Mouse (Mus musculus) heart, adult 18-20 months (tissue): Measurements from ENCODE around the gene Cd207. TPM values are rescaled to one million over a fixed set of nuclear protein-coding genes. Genes with fewer than 3 reads are reported as not detected.
"Not testable (repeated sequence)": the region's sequence is repeated elsewhere in the genome, so short reads cannot be mapped to it uniquely, and the experiment has no call there.

Source experiments
- DNase-seq, 2 experiments: peaks; one replicate each; pipeline ENCODE4 v3.0.0; 2021 to 2022; ENCODE audit warnings: mixed read lengths in 1 of 2
- total RNA-seq, 2 experiments: library from RNA; stranded (reverse); gene quantifications; 2 replicates each; pipeline ENCODE4 v1.2.3; 2021

The Cd207 gene
- total RNA-seq, 2 experiments from 2014 or later: 0.98 to 1.0 TPM

DNA sequence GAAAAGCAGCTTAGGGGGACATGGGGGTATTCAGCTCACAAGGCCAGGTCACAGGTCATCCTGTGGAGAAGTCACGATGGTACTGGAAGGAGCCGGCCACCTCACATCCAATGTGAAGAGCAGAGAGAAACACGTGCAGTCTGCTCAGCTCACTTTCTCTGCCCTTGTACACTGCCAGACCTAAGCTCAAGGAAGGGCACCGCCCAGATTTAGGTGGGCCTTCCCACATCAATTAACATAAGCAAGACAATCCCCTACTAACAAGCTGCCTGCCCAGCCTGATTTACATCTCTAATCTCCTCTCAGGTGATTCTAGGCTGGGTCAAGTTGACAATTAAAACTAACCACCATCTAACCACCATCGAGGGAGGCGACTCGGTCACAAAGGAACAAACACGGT, 20.3 kb upstream of the Cd207 start:
- DNase-seq: no peak

DNA sequence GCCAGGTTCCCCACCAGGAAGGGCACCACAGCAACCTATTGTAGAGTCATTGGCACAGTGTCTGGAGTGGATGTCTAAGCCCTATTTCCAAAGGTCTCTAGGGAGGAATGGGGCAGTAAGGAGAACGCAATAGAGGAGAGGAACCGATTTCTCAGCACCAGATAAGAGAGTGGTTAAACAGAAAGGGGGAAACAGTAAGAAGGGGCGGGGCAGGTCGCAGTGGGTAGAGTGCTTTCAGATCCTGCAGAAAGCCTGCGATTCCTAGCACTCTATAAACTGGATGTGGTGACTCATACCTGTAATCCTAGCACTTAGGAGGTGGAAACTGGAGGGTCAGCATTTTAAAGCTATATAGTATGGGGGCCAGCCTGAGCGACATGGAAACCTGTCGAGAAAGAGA, 19.0 kb upstream of the Cd207 start:
- DNase-seq: no peak

DNA sequence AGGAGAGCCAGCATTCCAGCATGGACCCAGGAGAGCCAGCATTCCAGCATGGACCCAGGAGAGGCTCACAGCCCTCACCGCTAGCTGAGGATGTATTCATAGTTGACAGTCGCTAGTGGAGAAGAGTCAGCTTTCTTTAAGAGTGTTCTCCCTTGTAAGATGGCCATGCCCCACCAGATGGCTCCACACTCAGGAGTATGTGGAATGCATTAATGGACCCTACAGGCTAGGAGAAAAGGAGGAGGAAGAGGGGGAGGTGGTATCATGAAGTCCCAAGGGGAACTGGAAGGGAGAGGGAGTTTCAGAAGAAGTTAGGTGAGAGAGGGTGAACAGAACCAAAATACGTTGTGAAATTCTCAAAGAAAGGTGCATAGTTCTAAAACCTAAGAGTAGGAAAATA, 18.1 kb upstream of the Cd207 start:
- DNase-seq: no peak

DNA sequence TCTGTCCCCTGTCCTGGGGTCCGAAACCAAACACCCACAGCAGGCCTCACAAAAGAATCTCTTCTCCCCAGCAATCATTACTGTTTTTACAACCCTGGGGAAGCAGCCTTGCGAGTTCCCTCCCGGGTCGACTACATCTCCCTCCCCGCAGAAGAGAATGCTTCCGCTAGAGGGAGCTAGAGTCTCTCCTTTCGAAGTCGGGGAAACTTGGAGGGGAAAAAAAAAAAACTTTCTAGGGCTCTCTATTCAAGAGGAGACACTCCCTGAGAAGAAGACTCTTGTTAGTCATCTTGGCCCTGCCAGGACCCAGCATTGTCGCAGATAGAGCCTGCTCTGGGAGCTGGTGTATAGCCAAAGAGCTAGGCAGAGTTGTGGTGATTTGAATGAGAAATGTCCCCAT, 16.2 kb upstream of the Cd207 start:
- DNase-seq: peak; percentile 45 to 75

DNA sequence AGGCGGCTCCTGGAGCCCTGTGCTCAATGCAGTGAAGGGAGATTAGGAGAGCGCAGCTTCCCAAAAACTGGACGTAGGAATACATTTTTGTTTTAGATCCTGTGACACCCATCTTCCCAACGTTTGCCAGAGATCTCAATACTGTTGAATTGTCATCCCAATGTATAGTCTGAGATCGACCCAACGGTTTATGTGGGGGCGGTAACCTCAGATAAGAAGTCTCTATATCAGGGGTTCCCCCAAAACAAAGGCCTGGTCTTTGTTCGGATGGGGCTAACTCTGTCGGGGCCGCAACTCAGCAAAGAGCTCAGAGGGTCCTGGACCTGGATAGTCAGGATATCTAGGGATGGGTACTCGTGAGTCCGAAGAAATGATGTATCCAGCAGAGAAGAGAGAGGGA, 15.3 kb upstream of the Cd207 start:
- no peak for DNase-seq

DNA sequence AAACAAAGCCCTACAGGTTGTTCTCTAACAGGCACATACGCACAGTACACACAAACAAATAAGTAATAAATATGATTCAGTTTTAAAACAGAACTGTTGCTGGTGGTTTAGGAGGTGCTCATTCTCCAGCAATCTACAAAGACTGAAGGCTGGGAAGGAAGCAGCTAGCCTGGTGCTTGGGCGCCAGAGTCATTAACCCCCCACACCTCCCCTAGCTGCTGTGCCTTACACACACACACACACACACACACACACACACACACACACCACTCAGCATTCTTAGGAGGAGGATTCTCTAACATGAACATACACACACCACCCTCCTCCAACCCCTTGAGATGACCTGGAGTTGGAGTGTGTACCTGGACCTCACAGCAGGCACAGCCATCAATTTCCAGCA, 13.3 kb upstream of the Cd207 start:
- DNase-seq: no peak

DNA sequence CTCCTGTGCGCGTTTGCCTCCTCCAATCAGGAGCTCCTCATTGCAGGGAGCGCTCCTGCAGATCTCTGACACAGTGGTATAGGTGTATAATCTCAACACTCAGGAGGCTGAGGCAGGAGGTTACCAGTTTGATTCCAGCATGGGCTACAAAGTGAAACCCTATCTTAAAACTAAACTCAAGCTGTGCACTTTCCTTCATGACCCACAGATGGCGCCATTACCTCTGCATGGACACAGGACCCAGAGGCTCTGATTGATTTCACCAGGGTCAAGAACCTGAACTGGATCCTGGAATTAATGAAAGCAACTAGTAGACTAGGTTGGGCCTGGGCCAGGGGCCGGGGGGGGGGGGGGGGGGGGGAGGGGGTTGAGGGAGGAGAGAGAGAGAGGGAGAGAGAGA, 12.6 kb upstream of the Cd207 start:
- DNase-seq: peak; percentile 34 to 68

DNA sequence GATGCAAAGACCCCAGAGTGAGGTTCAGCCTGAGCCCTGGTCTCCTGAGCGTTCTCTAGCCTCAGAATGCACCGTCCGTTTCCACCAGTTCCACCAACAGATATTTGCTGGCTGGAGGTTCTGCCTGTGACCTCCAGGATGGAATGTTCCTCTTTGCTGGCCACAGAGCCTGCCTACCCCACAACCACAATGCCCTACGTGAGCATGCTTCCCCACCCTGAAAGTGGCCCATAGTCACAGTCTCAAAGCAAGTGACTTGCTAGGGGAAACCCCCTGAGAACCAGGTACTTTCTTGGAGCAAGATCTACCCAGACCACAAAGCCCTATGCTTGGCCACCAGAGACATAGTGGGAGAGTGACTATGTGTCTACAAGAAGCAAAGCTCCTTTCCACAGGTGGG, 11.7 kb upstream of the Cd207 start:
- no peak for DNase-seq

DNA sequence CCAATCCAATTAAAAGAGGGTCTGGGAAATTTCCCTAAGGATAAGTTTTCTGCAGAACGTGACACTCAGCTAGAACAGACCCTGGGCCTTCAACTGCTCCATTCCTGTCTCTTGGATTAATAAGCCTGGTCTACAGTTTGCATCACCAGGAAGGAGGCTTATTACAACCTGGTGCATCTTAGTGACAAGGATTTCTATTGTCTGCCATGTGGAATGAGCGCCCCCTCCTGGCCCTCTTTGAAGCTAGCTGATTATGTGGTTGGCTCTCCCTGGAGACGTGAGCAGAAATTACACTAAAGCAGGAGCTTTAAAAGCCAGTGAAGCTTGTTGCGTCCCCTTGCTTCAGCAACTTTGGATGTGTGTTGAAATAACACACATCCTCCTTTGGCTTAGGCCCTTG, 4.3 kb downstream of the Cd207 start:
- DNase-seq: peak; percentile 34 to 78

DNA sequence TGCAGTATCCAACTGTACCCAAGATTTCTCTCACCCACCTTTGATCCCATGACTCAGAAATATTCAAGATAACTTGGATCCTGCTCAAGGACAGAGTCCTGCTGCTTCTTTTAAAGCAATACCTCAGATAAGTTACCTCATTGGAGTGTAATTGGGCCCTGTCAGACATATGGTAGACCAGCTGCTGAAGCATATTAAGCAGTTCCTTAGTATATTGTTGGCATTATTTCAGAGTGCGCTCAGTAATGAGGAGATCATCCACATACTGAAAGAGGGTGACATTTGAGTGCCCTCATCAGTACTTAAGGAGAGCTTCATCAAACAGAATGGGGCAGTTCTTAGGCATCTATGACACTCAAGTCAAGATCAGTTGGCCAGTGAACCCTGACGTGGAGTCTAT, 12.6 kb downstream of the Cd207 start:
- DNase-seq: no peak

DNA sequence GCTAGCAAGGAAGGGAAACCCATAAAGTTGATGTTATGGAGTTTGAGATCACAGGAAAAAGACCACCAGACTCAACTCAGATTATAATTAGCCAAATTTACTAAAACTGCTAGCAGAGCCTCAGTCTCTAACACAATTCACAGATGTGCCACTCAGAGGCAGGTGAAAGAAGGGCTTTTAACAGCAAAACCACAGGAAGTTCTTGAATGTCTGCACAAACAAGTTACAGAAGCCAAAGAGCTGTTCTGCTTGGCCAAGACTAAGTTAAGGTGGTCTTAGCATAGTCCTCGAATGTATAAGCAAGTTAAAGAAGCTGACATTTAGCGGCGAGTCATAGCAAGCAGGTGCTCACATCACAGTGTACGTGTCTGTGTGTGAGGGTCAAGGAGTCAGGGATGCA, 16.8 kb downstream of the Cd207 start:
- DNase-seq: no peak

DNA sequence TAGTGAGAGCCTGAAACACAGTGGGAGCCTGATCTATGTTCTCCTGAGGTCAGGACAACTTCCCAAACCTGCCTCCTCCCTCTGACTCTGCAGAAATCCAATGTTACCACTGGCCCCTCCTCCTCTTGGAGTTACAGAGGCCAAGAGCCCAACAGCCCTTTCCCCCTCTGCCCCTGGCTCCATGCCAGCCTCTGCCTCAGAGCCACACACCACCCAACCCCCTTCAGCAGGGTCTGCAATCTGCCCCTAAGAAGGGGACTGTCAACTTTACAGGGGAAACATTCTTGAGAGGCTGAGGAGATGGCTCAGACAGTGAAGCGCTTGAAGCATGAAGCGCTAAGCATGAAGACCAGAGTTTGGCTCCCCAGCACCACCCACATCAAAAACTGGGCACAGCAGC, 21.6 kb downstream of the Cd207 start, which contains the start of gene Clec4f:
TSS of gene Clec4f (minus strand) at position 101 of the 400 bp plus-strand sequence.
- DNase-seq: no peak

DNA sequence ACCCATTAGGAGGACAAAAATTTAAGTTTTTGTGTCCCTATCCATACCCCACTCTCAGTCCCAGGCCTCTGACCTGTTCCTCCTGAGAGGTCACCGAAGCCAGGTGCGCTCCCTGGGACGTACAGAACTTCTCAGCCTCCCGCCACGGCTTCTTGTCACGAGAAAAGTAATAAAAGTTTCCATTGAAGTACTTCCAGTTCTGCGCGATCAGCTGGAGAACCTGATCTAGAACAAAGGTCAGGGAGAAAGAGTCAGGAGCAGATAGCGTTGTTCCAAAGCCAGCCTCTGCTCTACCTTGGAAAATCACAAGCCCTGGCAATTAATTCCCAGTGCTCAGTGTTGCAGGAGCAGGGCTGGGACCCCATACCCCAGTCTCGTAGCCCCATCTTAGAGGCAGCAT, 30.9 kb downstream of the Cd207 start:
- peak in 1 of 2 experiments; percentile 7 for DNase-seq

DNA sequence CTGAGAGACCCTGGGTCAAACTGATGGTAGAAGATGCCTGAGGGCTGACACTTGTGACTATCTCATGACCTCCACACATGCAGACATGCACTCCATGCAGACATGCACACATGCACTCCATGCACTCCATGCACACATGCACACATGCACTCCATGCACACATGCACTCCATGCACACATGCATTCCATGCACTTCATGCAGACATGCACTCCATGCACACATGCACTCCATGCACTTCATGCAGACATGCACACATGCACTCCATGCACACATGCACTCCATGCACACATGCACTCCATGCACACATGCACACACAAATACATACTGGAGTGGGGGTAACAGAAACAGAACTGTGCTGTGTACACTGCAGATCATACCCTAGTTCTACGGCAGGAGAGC, 42.3 kb downstream of the Cd207 start:
- no peak for DNase-seq

DNA sequence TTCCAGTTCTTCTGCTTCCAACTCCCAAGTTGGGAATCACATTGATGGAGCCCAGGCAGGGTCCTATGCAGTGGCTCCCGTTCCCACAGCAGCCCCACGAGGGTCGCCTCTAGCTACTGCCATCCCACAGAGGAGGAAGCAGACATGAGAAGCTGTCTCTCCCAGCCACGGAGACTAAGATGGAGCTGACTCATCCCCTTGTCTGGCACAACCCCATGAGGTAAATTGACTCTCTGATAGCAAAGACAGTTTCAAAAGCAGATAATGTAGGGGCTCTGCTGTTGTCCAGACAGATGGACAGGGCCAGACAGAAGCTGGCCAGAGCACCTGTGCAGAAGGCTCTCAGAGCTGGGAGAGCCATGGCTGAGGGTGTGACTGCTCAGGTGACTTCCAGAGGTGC, 43.0 kb downstream of the Cd207 start:
- not testable (repeated sequence) for DNase-seq

DNA sequence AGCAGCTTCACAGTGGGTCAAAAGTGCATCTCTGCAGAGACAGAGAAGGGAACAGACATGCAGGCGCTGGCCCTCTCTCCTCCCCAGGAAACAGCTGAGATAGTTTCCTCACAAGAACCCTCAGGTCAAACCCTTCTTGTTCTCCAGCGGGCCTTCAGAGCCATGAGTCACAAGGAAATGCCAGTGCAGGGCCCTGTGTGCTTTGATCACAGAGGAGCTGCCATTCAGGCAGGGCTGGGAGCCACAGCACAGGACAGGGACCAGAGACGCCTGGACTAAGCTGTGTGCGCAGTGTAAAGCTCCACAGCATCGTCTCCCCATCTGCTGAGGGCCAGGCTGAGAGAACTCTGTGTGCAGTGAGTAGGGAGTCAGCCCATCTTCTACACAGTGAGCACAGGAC, 43.6 kb downstream of the Cd207 start:
- DNase-seq: not testable (repeated sequence)

DNA sequence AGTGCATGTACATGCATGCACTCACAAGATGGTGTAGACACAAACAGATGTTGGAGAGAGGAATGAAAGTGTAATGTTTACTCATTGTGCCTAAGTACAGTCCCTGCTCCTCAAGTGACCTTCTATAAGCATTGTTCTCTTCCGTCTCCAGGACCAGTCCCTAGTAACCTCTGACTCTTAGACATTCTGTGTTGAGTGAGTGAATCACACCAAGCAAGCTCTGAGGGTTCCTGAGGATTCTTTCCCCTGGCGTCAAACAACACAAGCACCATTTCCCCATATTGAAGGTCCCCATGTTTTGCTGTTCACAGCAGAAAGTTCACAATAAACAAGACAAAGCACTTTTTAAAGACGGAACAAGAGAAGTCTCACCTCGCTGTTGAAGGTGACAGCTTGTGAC, 45.8 kb downstream of the Cd207 start:
- DNase-seq: no peak

DNA sequence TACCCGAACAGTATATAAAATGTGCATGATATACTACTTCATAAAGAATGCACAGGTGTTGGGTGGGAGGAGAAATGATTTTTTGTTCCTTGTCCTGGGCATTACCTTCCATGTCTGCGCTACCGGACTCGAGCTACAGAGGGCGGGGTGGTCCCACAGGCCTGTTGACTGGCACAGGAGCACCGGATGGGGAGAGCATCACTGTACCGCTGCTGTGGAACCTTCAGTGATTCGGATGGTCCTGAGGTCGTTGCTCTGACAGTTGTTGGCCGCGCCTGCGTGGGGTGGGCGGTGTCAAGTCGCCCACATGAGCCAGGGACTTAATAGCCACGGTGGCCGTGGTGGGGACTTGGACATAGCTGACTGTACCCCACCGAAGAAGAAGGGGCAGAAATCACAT, 50.9 kb downstream of the Cd207 start:
- DNase-seq: no peak

Other genes with a start within 250 kb of the Cd207 start
- 10 to 100 TPM; 11.5 to 12.7 TPM for gene Tet3, start 218.8 kb downstream of the Cd207 start, total RNA-seq
- gene Dguok, start 170.9 kb downstream of the Cd207 start, total RNA-seq: 10 to 100 TPM; 34.7 to 35.0 TPM
- gene Actg2, start 141.6 kb downstream of the Cd207 start, total RNA-seq: 1 to 10 TPM in 1 of 2 experiments, under 1 TPM in 1; 0.84 to 1.9 TPM
- gene Stambp, start 105.1 kb downstream of the Cd207 start, total RNA-seq: 10 to 100 TPM; 10.2 to 13.8 TPM
- gene Clec4f, start 21.7 kb downstream of the Cd207 start, total RNA-seq: under 1 TPM in 1 of 2 experiments, not detected in 1; 0.18 TPM
- not detected for gene Vax2, start 33.4 kb upstream of the Cd207 start, total RNA-seq
- gene Atp6v1b1, start 65.1 kb upstream of the Cd207 start, total RNA-seq: under 1 TPM in 1 of 2 experiments, not detected in 1; 0.77 TPM
- not detected for gene Ankrd53, start 84.8 kb upstream of the Cd207 start, total RNA-seq
- gene Tex261, start 98.0 kb upstream of the Cd207 start, total RNA-seq: 100 to 1,000 TPM in 1 of 2 experiments, 10 to 100 TPM in 1; 82.1 to 106 TPM
- 10 to 100 TPM; 21.4 to 22.7 TPM for gene Nagk, start 117.1 kb upstream of the Cd207 start, total RNA-seq
- 10 to 100 TPM; 46.4 to 48.3 TPM for gene Paip2b, start 153.9 kb upstream of the Cd207 start, total RNA-seq
- gene Zfp638, start 189.3 kb upstream of the Cd207 start, total RNA-seq: 10 to 100 TPM; 54.3 to 54.4 TPM